8 mouse cellular contexts compared by ENCODE assay signal in the genomic region with DNA sequence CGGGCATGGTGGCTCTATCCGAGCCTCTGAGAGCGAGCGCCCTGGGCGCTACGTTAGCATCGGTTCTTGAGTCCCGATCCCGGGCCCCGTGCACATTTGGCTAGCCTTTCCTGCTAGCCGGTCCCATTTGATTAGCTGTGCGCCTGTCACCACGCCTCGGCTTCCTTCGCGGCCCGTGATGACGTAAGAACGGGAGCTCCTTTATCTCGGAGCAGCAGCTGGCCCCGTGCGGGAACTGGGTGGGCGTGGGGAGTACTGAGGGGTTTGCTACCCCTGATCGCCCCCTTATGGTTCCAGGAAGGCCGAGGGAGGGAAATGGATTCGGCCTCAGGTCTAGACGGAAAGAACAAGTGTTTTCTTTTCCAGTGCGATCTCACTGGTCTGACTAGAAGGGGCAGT. TPM values are rescaled to one million over a fixed set of nuclear protein-coding genes. Genes with fewer than 3 reads are reported as not detected.
A peak's percentile ranks its signal among the peaks of the same experiment; 100 is the strongest.
DNase-seq lines count a peak whose midpoint lies in the region; ATAC-seq and TF ChIP-seq lines count a peak whose summit lies in the region.

No protein-coding gene starts in this region.

- peak overlapping the region; percentile 48 for H3K4me2 ChIP-seq in kidney, embryonic 14.5 days (replicated peaks; ENCODE audit: low read depth, low read length)
- H3K4me2 ChIP-seq in limb, embryonic 14.5 days (replicated peaks; ENCODE audit: low read depth, low read length, severe bottlenecking), result peak overlapping the region; percentile 86
- H3K4me2 ChIP-seq in midbrain, embryonic 16.5 days (ENCODE audit: low read length), result peak overlapping the region; percentile 55

- DNase-seq in brain, adult 2 months (ENCODE audit: low read depth, low spot score), result peak; percentile 91
- DNase-seq in heart, embryonic 10.5 days (ENCODE audit: low spot score), result peak; percentile 98
- DNase-seq in limb, embryonic 14.5 days (ENCODE audit: low spot score), result peak; percentile 86
- DNase-seq in spleen, postnatal 10 days (ENCODE audit: low spot score in 2 of 2), result peak; percentile 90 to 94

- TF ChIP-seq CTCF in C2C12 (IDR thresholded peaks at IDR 0.05; ENCODE audit: control insufficient read depth, insufficient read depth, insufficient read length), result no peak
- no peak for TF ChIP-seq CTCF in embryonic fibroblast, embryonic 13.5 days (IDR thresholded peaks at IDR 0.05; ENCODE audit: borderline replicate concordance, insufficient read depth, low read length)

- H3K27me3 ChIP-seq in C2C12 (ENCODE audit: control insufficient read depth, insufficient read depth, insufficient read length), result no peaks in the 10 kb centered on the region
- H3K27me3 ChIP-seq in heart, embryonic 10.5 days (ENCODE audit: insufficient read depth, poor library complexity, severe bottlenecking), result no peaks in the 10 kb centered on the region
- no peaks in the 10 kb centered on the region for H3K27me3 ChIP-seq in kidney, embryonic 14.5 days (ENCODE audit: control insufficient read depth, insufficient read depth, low read length)
- no peaks in the 10 kb centered on the region for H3K27me3 ChIP-seq in limb, embryonic 14.5 days (ENCODE audit: control insufficient read depth, insufficient read depth, low read length)
- no peaks in the 10 kb centered on the region for H3K27me3 ChIP-seq in midbrain, embryonic 16.5 days (ENCODE audit: control insufficient read depth, insufficient read depth, low read depth, low read length)

- peaks cover 29% of the 10 kb centered on the region for H3K36me3 ChIP-seq in C2C12 (ENCODE audit: control insufficient read depth, insufficient read depth)
- H3K36me3 ChIP-seq in heart, embryonic 10.5 days, result peaks cover 30% of the 10 kb centered on the region
- H3K36me3 ChIP-seq in kidney, embryonic 14.5 days (ENCODE audit: control insufficient read depth, insufficient read depth, low read length), result peaks cover 23% of the 10 kb centered on the region
- peaks cover 30% of the 10 kb centered on the region for H3K36me3 ChIP-seq in limb, embryonic 14.5 days (ENCODE audit: control insufficient read depth, insufficient read depth, low read length)
- peaks cover 6% of the 10 kb centered on the region for H3K36me3 ChIP-seq in midbrain, embryonic 16.5 days (ENCODE audit: control insufficient read depth, insufficient read depth, low read length)

- H3K4me3 ChIP-seq in C2C12 (ENCODE audit: insufficient read depth, poor library complexity, severe bottlenecking), result peak overlapping the region; percentile 85
- peak overlapping the region; percentile 63 for H3K4me3 ChIP-seq in embryonic fibroblast, embryonic 13.5 days (ENCODE audit: insufficient read depth, low read length)
- peak overlapping the region; percentile 80 for H3K4me3 ChIP-seq in heart, embryonic 10.5 days
- H3K4me3 ChIP-seq in kidney, embryonic 14.5 days (ENCODE audit: low read length), result peak overlapping the region; percentile 59
- H3K4me3 ChIP-seq in limb, embryonic 14.5 days (replicated peaks; ENCODE audit: low read length), result peak overlapping the region; percentile 86
- H3K4me3 ChIP-seq in midbrain, embryonic 16.5 days (ENCODE audit: low read depth, low read length), result peak overlapping the region; percentile 88

- peak; percentile 83 for ATAC-seq in kidney, embryonic 14.5 days (ENCODE audit: low FRiP score, low TSS enrichment)
- ATAC-seq in limb, embryonic 14.5 days (ENCODE audit: low FRiP score, low read depth), result peak; percentile 82
- ATAC-seq in midbrain, embryonic 16.5 days, result peak; percentile 88

- under 1% methylated on average over 28 of the region's 28 CpGs for WGBS in heart, embryonic 10.5 days
- WGBS in kidney, embryonic 14.5 days, result under 1% methylated on average over 28 of the region's 28 CpGs
- 0% methylated on average over 28 of the region's 28 CpGs for WGBS in limb, embryonic 14.5 days
- 0% methylated on average over 28 of the region's 28 CpGs for WGBS in midbrain, embryonic 16.5 days

- peaks cover 36% of the 10 kb centered on the region for H3K79me3 ChIP-seq in C2C12 (ENCODE audit: low read depth)

- H3K9me3 ChIP-seq in heart, embryonic 10.5 days, result no peaks in the 10 kb centered on the region
- H3K9me3 ChIP-seq in kidney, embryonic 14.5 days (ENCODE audit: control insufficient read depth, low read length), result no peaks in the 10 kb centered on the region
- H3K9me3 ChIP-seq in limb, embryonic 14.5 days (ENCODE audit: control insufficient read depth, low read length), result no peaks in the 10 kb centered on the region
- no peaks in the 10 kb centered on the region for H3K9me3 ChIP-seq in midbrain, embryonic 16.5 days (replicated peaks; ENCODE audit: control insufficient read depth, low read length, poor library complexity, severe bottlenecking)

- H3K27ac ChIP-seq in embryonic fibroblast, embryonic 13.5 days (ENCODE audit: insufficient read depth, low read length), result peak overlapping the region; percentile 90
- H3K27ac ChIP-seq in heart, embryonic 10.5 days, result peak overlapping the region; percentile 94
- H3K27ac ChIP-seq in kidney, embryonic 14.5 days (ENCODE audit: low read depth, low read length), result peak overlapping the region; percentile 92
- peak overlapping the region; percentile 98 for H3K27ac ChIP-seq in limb, embryonic 14.5 days (replicated peaks; ENCODE audit: low read depth, low read length)
- H3K27ac ChIP-seq in midbrain, embryonic 16.5 days (ENCODE audit: low read length), result peak overlapping the region; percentile 96

- H3ac ChIP-seq in C2C12 (ENCODE audit: control insufficient read depth, insufficient read length, low read depth), result peak overlapping the region; percentile 73

- TF ChIP-seq POLR2A in embryonic fibroblast, embryonic 13.5 days (IDR thresholded peaks at IDR 0.05; ENCODE audit: low read depth, low read length), result no peak; the same call in 1 of the 2 replicates
- TF ChIP-seq POLR2A in limb, embryonic 14.5 days (IDR thresholded peaks at IDR 0.05; ENCODE audit: borderline replicate concordance, extremely low read depth, insufficient read depth, insufficient read length), result 0 out of 2 replicates have a peak, but pooled peaks have one; percentile 13

- peaks cover 5% of the 10 kb centered on the region for H3K4me1 ChIP-seq in embryonic fibroblast, embryonic 13.5 days (ENCODE audit: control insufficient read depth, insufficient read depth, low read length)
- peaks cover 41% of the 10 kb centered on the region for H3K4me1 ChIP-seq in heart, embryonic 10.5 days
- peaks cover 37% of the 10 kb centered on the region for H3K4me1 ChIP-seq in kidney, embryonic 14.5 days (ENCODE audit: control insufficient read depth, insufficient read depth, low read length)
- H3K4me1 ChIP-seq in limb, embryonic 14.5 days (ENCODE audit: control insufficient read depth, insufficient read depth, low read length), result peaks cover 36% of the 10 kb centered on the region
- peaks cover 32% of the 10 kb centered on the region for H3K4me1 ChIP-seq in midbrain, embryonic 16.5 days (ENCODE audit: control insufficient read depth, insufficient read depth, low read length)

- peak overlapping the region; percentile 58 for H3K9ac ChIP-seq in kidney, embryonic 14.5 days (ENCODE audit: low read depth, low read length)
- H3K9ac ChIP-seq in limb, embryonic 14.5 days (ENCODE audit: low read depth, low read length, severe bottlenecking), result peak overlapping the region; percentile 88
- peak overlapping the region; percentile 81 for H3K9ac ChIP-seq in midbrain, embryonic 16.5 days (ENCODE audit: low read depth, low read length)

- peaks cover 42% of the 10 kb centered on the region for H3K79me2 ChIP-seq in C2C12 (ENCODE audit: control insufficient read depth, insufficient read depth)

RNA-seq across cellular contexts. Expression of a gene that starts 0.6 kb away (rescaled TPM):
- polyA plus RNA-seq in C2C12 (2012; fragmentation: generic; extraction: Trizol), result 43.2 TPM
- polyA plus RNA-seq in embryonic fibroblast, embryonic 13.5 days (2011; ENCODE audit: insufficient read length, low read depth, missing spikeins), result 56.6 and 64.3 TPM in 2 replicates
- polyA plus RNA-seq in heart, embryonic 10.5 days (2016; fragmentation: Nextera tagmentation; extraction: Ambion mirVana), result 128 and 154 TPM in 2 replicates
- polyA plus RNA-seq in kidney, embryonic 14.5 days (2014; fragmentation: Nextera tagmentation; extraction: Ambion mirVana), result 123 and 134 TPM in 2 replicates
- 94.7 and 108 TPM in 2 replicates for polyA plus RNA-seq in limb, embryonic 14.5 days (2012; rRNA removed)
- 126 and 132 TPM in 2 replicates for polyA plus RNA-seq in limb, embryonic 14.5 days (2014; fragmentation: Nextera tagmentation; extraction: Ambion mirVana)
- polyA plus RNA-seq in midbrain, embryonic 16.5 days (2015; fragmentation: Nextera tagmentation; extraction: Ambion mirVana), result 164 and 165 TPM in 2 replicates

RNA-seq across cellular contexts. Expression of a gene that starts 11.9 kb away (rescaled TPM):
- not detected for polyA plus RNA-seq in C2C12 (2012; fragmentation: generic; extraction: Trizol)
- not detected in 2 replicates for polyA plus RNA-seq in embryonic fibroblast, embryonic 13.5 days (2011; ENCODE audit: insufficient read length, low read depth, missing spikeins)
- not detected in 2 replicates for polyA plus RNA-seq in heart, embryonic 10.5 days (2016; fragmentation: Nextera tagmentation; extraction: Ambion mirVana)
- not detected in 2 replicates for polyA plus RNA-seq in kidney, embryonic 14.5 days (2014; fragmentation: Nextera tagmentation; extraction: Ambion mirVana)
- not detected in 2 replicates for polyA plus RNA-seq in limb, embryonic 14.5 days (2012; rRNA removed)
- not detected in 2 replicates for polyA plus RNA-seq in limb, embryonic 14.5 days (2014; fragmentation: Nextera tagmentation; extraction: Ambion mirVana)
- polyA plus RNA-seq in midbrain, embryonic 16.5 days (2015; fragmentation: Nextera tagmentation; extraction: Ambion mirVana), result not detected in 2 replicates

RNA-seq across cellular contexts. Expression of a gene that starts 23.6 kb away (rescaled TPM):
- polyA plus RNA-seq in C2C12 (2012; fragmentation: generic; extraction: Trizol), result 0.01 TPM
- polyA plus RNA-seq in embryonic fibroblast, embryonic 13.5 days (2011; ENCODE audit: insufficient read length, low read depth, missing spikeins), result not detected in 2 replicates
- polyA plus RNA-seq in heart, embryonic 10.5 days (2016; fragmentation: Nextera tagmentation; extraction: Ambion mirVana), result 0.23 TPM in 1 of 2 replicates, not detected in the other
- not detected in 2 replicates for polyA plus RNA-seq in kidney, embryonic 14.5 days (2014; fragmentation: Nextera tagmentation; extraction: Ambion mirVana)
- 0.05 TPM in 1 of 2 replicates, not detected in the other for polyA plus RNA-seq in limb, embryonic 14.5 days (2012; rRNA removed)
- polyA plus RNA-seq in limb, embryonic 14.5 days (2014; fragmentation: Nextera tagmentation; extraction: Ambion mirVana), result not detected in 2 replicates
- polyA plus RNA-seq in midbrain, embryonic 16.5 days (2015; fragmentation: Nextera tagmentation; extraction: Ambion mirVana), result 0.24 and 0.52 TPM in 2 replicates

RNA-seq across cellular contexts. Expression of a gene that starts 38.6 kb away (rescaled TPM):
- not detected for polyA plus RNA-seq in C2C12 (2012; fragmentation: generic; extraction: Trizol)
- not detected in 2 replicates for polyA plus RNA-seq in embryonic fibroblast, embryonic 13.5 days (2011; ENCODE audit: insufficient read length, low read depth, missing spikeins)
- polyA plus RNA-seq in heart, embryonic 10.5 days (2016; fragmentation: Nextera tagmentation; extraction: Ambion mirVana), result not detected in 2 replicates
- polyA plus RNA-seq in kidney, embryonic 14.5 days (2014; fragmentation: Nextera tagmentation; extraction: Ambion mirVana), result not detected in 2 replicates
- polyA plus RNA-seq in limb, embryonic 14.5 days (2012; rRNA removed), result 0.03 TPM in 2 replicates
- polyA plus RNA-seq in limb, embryonic 14.5 days (2014; fragmentation: Nextera tagmentation; extraction: Ambion mirVana), result not detected in 2 replicates
- not detected in 2 replicates for polyA plus RNA-seq in midbrain, embryonic 16.5 days (2015; fragmentation: Nextera tagmentation; extraction: Ambion mirVana)

RNA-seq across cellular contexts. Expression of a gene that starts 52.8 kb away (rescaled TPM):
- polyA plus RNA-seq in C2C12 (2012; fragmentation: generic; extraction: Trizol), result 13.7 TPM
- 102 and 113 TPM in 2 replicates for polyA plus RNA-seq in embryonic fibroblast, embryonic 13.5 days (2011; ENCODE audit: insufficient read length, low read depth, missing spikeins)
- polyA plus RNA-seq in heart, embryonic 10.5 days (2016; fragmentation: Nextera tagmentation; extraction: Ambion mirVana), result 37.2 and 39.6 TPM in 2 replicates
- 23.6 and 43.9 TPM in 2 replicates for polyA plus RNA-seq in kidney, embryonic 14.5 days (2014; fragmentation: Nextera tagmentation; extraction: Ambion mirVana)
- 32.5 and 39.9 TPM in 2 replicates for polyA plus RNA-seq in limb, embryonic 14.5 days (2012; rRNA removed)
- 45.9 and 51.1 TPM in 2 replicates for polyA plus RNA-seq in limb, embryonic 14.5 days (2014; fragmentation: Nextera tagmentation; extraction: Ambion mirVana)
- 45.0 and 47.9 TPM in 2 replicates for polyA plus RNA-seq in midbrain, embryonic 16.5 days (2015; fragmentation: Nextera tagmentation; extraction: Ambion mirVana)

Comparison
In these comparisons a context has a peak if more than half of its experiments do, and no peak if none do; other contexts are left out.
1. Peak in every context shown above with its lines: DNase-seq, ATAC-seq, H3K4me3 ChIP-seq and H3K27ac ChIP-seq.